Mouse (Mus musculus) CH12.LX (cell line): ENCODE measurements around the gene Thy1. TPM values are rescaled to one million over a fixed set of nuclear protein-coding genes. Genes with fewer than 3 reads are reported as not detected.
A peak's percentile ranks its signal among the peaks of the same experiment; 100 is the strongest.

ENCODE experiments used
- DNase-seq: peaks from one replicate; pipeline ENCODE4 v3.0.0-alpha.2; 2013; ENCODE audit errors: extremely low read depth
- H3K27ac ChIP-seq: 2 replicates; pipeline ENCODE4 v1.5.1; 2012; ENCODE audit warnings: low read depth, mild to moderate bottlenecking, control low read depth, moderate library complexity; ENCODE audit not compliant: insufficient read depth
- H3K27me3 ChIP-seq: replicated peaks from 2 replicates; pipeline ENCODE3; 2012; ENCODE audit warnings: inconsistent platforms
- H3K36me3 ChIP-seq, 2 experiments: replicated peaks in 1 of 2; 2 replicates each; pipeline versions ENCODE3 to v1.6.1; 2012; ENCODE audit warnings: inconsistent platforms in 1 of 2, low read length in 1 of 2, mild to moderate bottlenecking in 1 of 2, mixed read lengths in 1 of 2, moderate library complexity in 1 of 2; ENCODE audit not compliant: control insufficient read depth in 1 of 2, insufficient read depth in 1 of 2
- H3K4me1 ChIP-seq, 2 experiments: 2 replicates each; pipeline ENCODE4 v1.6.1; 2012; ENCODE audit warnings: inconsistent platforms in 1 of 2, moderate library complexity in 1 of 2; ENCODE audit not compliant: insufficient read depth in 2 of 2, control insufficient read depth in 1 of 2
- H3K4me2 ChIP-seq: 2 replicates; pipeline ENCODE4 v1.6.1; 2012; ENCODE audit warnings: low read depth, mild to moderate bottlenecking, control low read depth; ENCODE audit not compliant: poor library complexity, insufficient read depth, severe bottlenecking
- H3K4me3 ChIP-seq, 3 experiments: fragments of 150-350 bp in 1 of 3; sonication (generic) in 1 of 3; replicated peaks in 1 of 3; 2 replicates each; pipeline versions ENCODE3 to v1.5.1; 2011 to 2012; ENCODE audit warnings: low read depth in 2 of 3, low read length in 2 of 3, mild to moderate bottlenecking in 2 of 3, moderate library complexity in 2 of 3, control low read depth in 1 of 3, improper control_type of control experiment in 1 of 3, inconsistent platforms in 1 of 3, mixed read lengths in 1 of 3; ENCODE audit not compliant: poor library complexity in 1 of 3
- H3K79me2 ChIP-seq: replicated peaks from 2 replicates; pipeline ENCODE4 v1.6.1; 2012; ENCODE audit warnings: mild to moderate bottlenecking, moderate library complexity; ENCODE audit not compliant: control insufficient read depth, poor library complexity, insufficient read depth, severe bottlenecking; ENCODE audit errors: extremely low read depth
- H3K9ac ChIP-seq: 2 replicates; pipeline ENCODE4 v1.6.1; 2012; ENCODE audit warnings: low read depth, mild to moderate bottlenecking, control low read depth, moderate library complexity; ENCODE audit not compliant: insufficient read depth
- H3K9me3 ChIP-seq: replicated peaks from 2 replicates; pipeline ENCODE3; 2012; ENCODE audit warnings: low read length, inconsistent platforms, mixed read lengths
- CHD2 ChIP-seq: IDR thresholded peaks from 2 replicates; pipeline ENCODE4 v1.6.1; 2011; ENCODE audit warnings: low read length, improper control_type of control experiment
- CTCF ChIP-seq, 2 experiments: IDR thresholded peaks in 1 of 2; conservative IDR thresholded peaks in 1 of 2; 2 replicates each; pipeline ENCODE4 v1.5.1; 2011 to 2012; ENCODE audit warnings: low read depth in 2 of 2, low read length in 2 of 2, improper control_type of control experiment in 1 of 2, inconsistent platforms in 1 of 2, mild to moderate bottlenecking in 1 of 2, moderate library complexity in 1 of 2
- E2F4 ChIP-seq: IDR thresholded peaks from 2 replicates; pipeline ENCODE4 v1.6.1; 2011; ENCODE audit warnings: low read depth, low read length, improper control_type of control experiment; ENCODE audit not compliant: insufficient replicate concordance
- HCFC1 ChIP-seq: IDR thresholded peaks from 2 replicates; pipeline ENCODE4 v1.6.1; 2012; ENCODE audit warnings: low read depth, mild to moderate bottlenecking, inconsistent platforms, low read length, improper control_type of control experiment
- IRF4 ChIP-seq: IDR thresholded peaks from 2 replicates; pipeline ENCODE4 v1.6.1; 2014; ENCODE audit warnings: low read depth, mild to moderate bottlenecking, inconsistent platforms, low read length, improper control_type of control experiment
- JUN ChIP-seq: IDR thresholded peaks from 2 replicates; pipeline ENCODE4 v1.6.1; 2011; ENCODE audit warnings: low read depth, mild to moderate bottlenecking, low read length, improper control_type of control experiment, moderate library complexity; ENCODE audit not compliant: insufficient read depth
- MAX ChIP-seq: IDR thresholded peaks from 2 replicates; pipeline ENCODE4 v1.6.1; 2011; ENCODE audit warnings: low read length, improper control_type of control experiment
- MXI1 ChIP-seq: IDR thresholded peaks from 2 replicates; pipeline ENCODE4 v1.6.1; 2011; ENCODE audit warnings: mild to moderate bottlenecking, low read depth, low read length, improper control_type of control experiment
- MYC ChIP-seq: IDR thresholded peaks from 2 replicates; pipeline ENCODE4 v1.6.1; 2011; ENCODE audit warnings: low read depth, mild to moderate bottlenecking, improper control_type of control experiment, low read length
- NRF1 ChIP-seq: IDR thresholded peaks from 2 replicates; pipeline ENCODE4 v1.6.1; 2014; ENCODE audit warnings: low read depth, mild to moderate bottlenecking, inconsistent platforms, low read length, improper control_type of control experiment, moderate library complexity
- PAX5 ChIP-seq: IDR thresholded peaks from 2 replicates; pipeline ENCODE4 v1.6.1; 2012; ENCODE audit warnings: low read length, inconsistent platforms, mixed read lengths
- POLR2A ChIP-seq: IDR thresholded peaks from 2 replicates; pipeline ENCODE4 v1.6.1; 2011; ENCODE audit warnings: low read depth, mild to moderate bottlenecking, improper control_type of control experiment, low read length
- RAD21 ChIP-seq: IDR thresholded peaks from 2 replicates; pipeline ENCODE4 v1.6.1; 2011; ENCODE audit warnings: low read depth, mild to moderate bottlenecking, low read length, improper control_type of control experiment, moderate library complexity
- USF1 ChIP-seq: IDR thresholded peaks from 2 replicates; pipeline ENCODE4 v1.6.1; 2014; ENCODE audit warnings: low read depth, mild to moderate bottlenecking, inconsistent platforms, low read length, improper control_type of control experiment
- ZC3H11A ChIP-seq: IDR thresholded peaks from 2 replicates; pipeline ENCODE4 v1.6.1; 2012; ENCODE audit warnings: low read depth, mild to moderate bottlenecking, inconsistent platforms, low read length, improper control_type of control experiment
- ZMIZ1 ChIP-seq: IDR thresholded peaks from 2 replicates; pipeline ENCODE4 v1.6.1; 2012; ENCODE audit warnings: low read depth, mild to moderate bottlenecking, inconsistent platforms, low read length, improper control_type of control experiment
- dilution Hi-C: fragments of 300-500 bp; cut with MboI; formaldehyde crosslinking; loops from 2 replicates; pipeline ENCODE4 v1.14.3; 2020; ENCODE audit warnings: low sequenced_read_pairs; ENCODE audit not compliant: extremely low pct_unique_long_range_greater_than_20kb, extremely low pct_ligation_motif_present
- in situ Hi-C: fragments of 300-500 bp; cut with MboI; formaldehyde crosslinking; loops from 3 replicates; pipeline ENCODE4 v1.14.3; 2019; ENCODE audit warnings: low sequenced_read_pairs, low pct_ligation_motif_present, low pct_unique_long_range_greater_than_20kb, mixed read lengths
- polyA plus RNA-seq: library from polyadenylated mRNA; unstranded; fragments of >175 nt; gene quantifications from 2 replicates; pipeline ENCODE4 v1.2.1, GENCODE M21; 2012; ENCODE audit warnings: low read depth; ENCODE audit not compliant: insufficient read length
- total RNA-seq, 2 experiments: library from RNA; depleted of rRNA; stranded (reverse); fragments of 300-350 nt in 1 of 2; fragments of >200 nt in 1 of 2; gene quantifications; 2 replicates each; pipeline ENCODE4 v1.2.3; 2012 to 2014

The Thy1 gene
- total and polyA plus RNA-seq, 3 experiments: not detected

- TF ChIP-seq MXI1: peak; percentile 100
- TF ChIP-seq ZC3H11A: no peak
- peak; percentile 38; the same call in 1 of the 2 replicates for TF ChIP-seq HCFC1
- TF ChIP-seq ZMIZ1: no peak
- peak; percentile 44; the same call in 1 of the 2 replicates for TF ChIP-seq NRF1
- TF ChIP-seq USF1: peak; percentile 69
Measured at GRCm38 (mm10) chr9:44066785-44067225, 23.6 kb downstream of the Thy1 start, which contains the start of gene Usp2 (continued).

- no peak for DNase-seq
- dilution Hi-C loops (no loop called here), in situ Hi-C loops (no loop called here)
- Histone ChIP-seq H3K9ac (no peak overlapping the region; the same call in 1 of the 2 replicates), H3K36me3 (no peaks in the 10 kb centered on the region), H3K4me3 (peak overlapping the region in 1 of 3 experiments; percentile 54), H3K27me3 (peaks cover 78% of the 10 kb centered on the region), H3K9me3 (no peaks in the 10 kb centered on the region), H3K27ac (no peak overlapping the region), H3K4me2 (peak overlapping the region; percentile 56), H3K79me2 (no peaks in the 10 kb centered on the region), H3K4me1 (peaks cover 18 to 19% of the 10 kb centered on the region in 2 experiments)
- no peak for TF ChIP-seq CTCF (conservative IDR thresholded peaks at IDR 0.05 in 1 of 2, IDR thresholded peaks at IDR 0.05 in 1 of 2; ENCODE audit: low read depth in 2 of 2, low read length in 2 of 2)
- no peak for TF ChIP-seq IRF4
- TF ChIP-seq PAX5: no peak
Measured at GRCm38 (mm10) chr9:44067241-44067959, 24.2 kb downstream of the Thy1 start.

- Histone ChIP-seq H3K4me1 (peaks cover 18 to 19% of the 10 kb centered on the region in 2 experiments), H3K79me2 (no peaks in the 10 kb centered on the region), H3K4me3 (no peak overlapping the region), H3K9ac (no peak overlapping the region), H3K27me3 (peaks cover 79% of the 10 kb centered on the region), H3K36me3 (no peaks in the 10 kb centered on the region), H3K4me2 (no peak overlapping the region), H3K9me3 (no peaks in the 10 kb centered on the region), H3K27ac (no peak overlapping the region)
- in situ Hi-C loops (no loop called here), dilution Hi-C loops (no loop called here)
- no peak for DNase-seq
- no peak for TF ChIP-seq POLR2A
- TF ChIP-seq RAD21: no peak
- no peak for TF ChIP-seq MAX
- TF ChIP-seq MXI1: no peak
- no peak for TF ChIP-seq E2F4
- no peak for TF ChIP-seq MYC
- no peak for TF ChIP-seq CHD2
- no peak for TF ChIP-seq JUN
Measured at GRCm38 (mm10) chr9:44067960-44068330, 24.8 kb downstream of the Thy1 start.
